Mouse (Mus musculus): ENCODE measurements around the gene Sema5b. TPM values are rescaled to one million over a fixed set of nuclear protein-coding genes. Genes with fewer than 3 reads are reported as not detected.

Sema5b gene
- 1.5 and 2.2 TPM in 2 replicates for polyA plus RNA-seq (2016; fragmentation: Nextera tagmentation; extraction: Ambion mirVana)

DNA sequence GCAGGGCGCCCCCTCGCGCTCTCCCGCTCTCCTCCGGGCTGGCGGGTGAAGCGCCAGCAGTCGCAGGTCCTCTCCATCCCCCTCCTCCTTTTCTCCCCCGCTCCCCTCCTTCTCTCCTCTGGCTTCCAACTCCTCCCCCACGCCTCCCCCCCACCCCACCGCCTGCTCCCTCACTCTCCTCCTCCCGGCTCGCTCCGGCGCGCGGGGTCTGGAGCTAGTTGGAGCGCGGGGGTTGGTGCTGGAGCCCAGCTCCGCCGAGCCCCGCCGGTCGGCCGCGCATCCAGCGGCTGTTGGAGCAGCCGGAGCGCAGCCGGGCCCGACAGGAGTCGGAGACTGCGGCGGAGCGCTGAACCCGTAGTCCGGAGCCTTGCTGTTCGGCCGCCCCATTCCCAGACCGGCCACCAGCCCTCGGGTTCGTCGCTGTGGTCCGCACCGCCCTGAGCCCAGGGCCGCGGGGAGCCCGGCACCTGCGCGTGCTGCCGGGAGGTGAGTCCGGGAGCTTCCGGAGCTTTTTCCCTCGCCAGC lies at the start of gene Sema5b:
Sema5b (plus strand) TSS at position 29 of the 525 bp plus-strand sequence.
- H3K9me3 ChIP-seq: no peaks in the 10 kb centered on the region
- peak; percentile 79 for DNase-seq (ENCODE audit: low spot score)
- H3K27me3 ChIP-seq (ENCODE audit: insufficient read depth, poor library complexity, severe bottlenecking): peaks cover 87% of the 10 kb centered on the region
- no peaks in the 10 kb centered on the region for H3K36me3 ChIP-seq
- H3K4me1 ChIP-seq: peaks cover 29% of the 10 kb centered on the region
- peak within 1 kb of the TSS; percentile 70 for H3K4me3 ChIP-seq
- WGBS: under 1% methylated on average over 53 of the region's 54 CpGs
- H3K27ac ChIP-seq: peak within 1 kb of the TSS; percentile 63

DNA sequence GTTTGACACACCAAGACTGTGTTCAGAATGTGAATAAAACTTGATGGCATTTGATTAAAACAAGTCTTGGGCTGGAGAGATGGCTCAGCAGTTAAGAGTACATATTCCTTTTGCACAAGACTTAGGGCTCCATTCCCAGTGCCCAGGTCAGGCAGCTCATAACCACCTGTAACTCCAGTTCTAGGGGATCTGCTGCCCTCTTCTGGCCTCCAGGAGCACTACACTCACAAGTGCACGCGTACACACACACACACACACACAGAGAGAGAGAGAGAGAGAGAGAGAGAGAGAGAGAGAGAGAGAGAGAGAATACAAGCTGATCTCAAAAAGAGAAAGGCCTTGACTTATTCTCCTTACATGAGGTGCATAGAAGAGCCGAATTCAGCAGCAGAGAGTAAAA lies 40.6 kb upstream of the Sema5b start:
- Histone ChIP-seq H3K9me3 (0 out of 2 replicates have a peak, but pooled peaks cover 2% of the 10 kb centered on the region), H3K27ac (no peak overlapping the region), H3K4me3 (no peak overlapping the region), H3K4me1 (no peaks in the 10 kb centered on the region), H3K27me3 (ENCODE audit: insufficient read depth, poor library complexity, severe bottlenecking) (no peaks in the 10 kb centered on the region), H3K36me3 (no peaks in the 10 kb centered on the region)
- WGBS: 92% methylated on average over 3 of the region's 3 CpGs
- DNase-seq (ENCODE audit: low spot score): no peak

DNA sequence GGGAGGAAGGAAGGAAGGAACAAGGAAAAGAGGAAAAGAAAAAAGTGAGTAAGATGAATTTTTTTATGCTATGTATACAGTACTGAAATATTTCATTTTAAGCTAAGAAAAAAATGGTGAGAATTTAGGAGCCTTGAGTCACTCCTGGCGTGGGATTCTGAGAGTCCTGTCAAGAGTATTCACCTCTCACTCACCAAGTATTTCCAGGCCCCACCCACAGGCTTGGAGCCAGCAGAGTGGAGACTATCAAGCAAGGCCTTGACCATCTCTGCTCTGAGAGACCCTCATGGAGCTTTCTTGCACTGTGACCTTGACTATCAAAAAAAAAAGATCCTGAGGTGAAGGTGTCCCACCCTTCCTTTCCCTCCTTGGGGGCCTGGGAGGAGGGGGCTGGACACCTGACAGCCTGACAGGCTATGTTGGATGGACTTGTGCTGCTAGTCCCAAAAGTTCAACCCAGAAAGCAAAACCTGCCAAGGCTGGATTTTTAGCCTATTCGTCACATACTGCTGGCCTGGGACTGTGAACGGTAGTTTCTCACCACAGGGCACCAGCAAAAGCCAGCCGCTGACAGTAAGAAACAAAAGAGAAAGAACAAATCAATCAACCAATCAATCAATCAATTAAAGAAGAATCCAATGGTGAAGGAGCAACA lies 39.7 kb upstream of the Sema5b start:
- Histone ChIP-seq H3K27me3 (ENCODE audit: insufficient read depth, poor library complexity, severe bottlenecking) (no peaks in the 10 kb centered on the region), H3K4me3 (no peak overlapping the region), H3K4me1 (no peaks in the 10 kb centered on the region), H3K36me3 (no peaks in the 10 kb centered on the region), H3K9me3 (0 out of 2 replicates have a peak, but pooled peaks cover 2% of the 10 kb centered on the region), H3K27ac (no peak overlapping the region)
- DNase-seq (ENCODE audit: low spot score): no peak
- 64% methylated on average over 4 of the region's 4 CpGs for WGBS

DNA sequence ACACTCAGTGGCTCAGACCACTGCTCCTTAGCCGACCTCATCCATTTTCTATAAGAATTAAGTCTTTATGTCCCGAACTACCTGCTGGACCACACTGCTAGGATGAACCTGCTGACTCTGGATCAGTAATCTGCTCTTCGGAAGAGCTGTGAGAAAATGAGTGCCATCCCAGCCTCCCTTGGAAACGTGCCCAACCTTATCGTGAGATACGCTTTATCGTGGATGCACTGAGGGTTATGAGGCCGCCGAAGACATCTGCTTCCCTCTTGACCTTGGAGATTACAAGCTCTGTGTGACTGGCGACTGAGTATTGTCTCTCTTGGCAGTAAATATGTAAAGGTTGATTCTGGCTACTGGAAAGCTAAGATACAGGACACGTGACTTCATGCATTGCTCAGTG lies 38.5 kb upstream of the Sema5b start:
- no peaks in the 10 kb centered on the region for H3K36me3 ChIP-seq
- WGBS: 70% methylated on average over 11 of the region's 11 CpGs
- no peaks in the 10 kb centered on the region for H3K27me3 ChIP-seq (ENCODE audit: insufficient read depth, poor library complexity, severe bottlenecking)
- H3K27ac ChIP-seq: no peak overlapping the region
- no peaks in the 10 kb centered on the region for H3K4me1 ChIP-seq
- no peak for DNase-seq (ENCODE audit: low spot score)
- H3K9me3 ChIP-seq: 0 out of 2 replicates have a peak, but pooled peaks cover 2% of the 10 kb centered on the region
- no peak overlapping the region for H3K4me3 ChIP-seq

DNA sequence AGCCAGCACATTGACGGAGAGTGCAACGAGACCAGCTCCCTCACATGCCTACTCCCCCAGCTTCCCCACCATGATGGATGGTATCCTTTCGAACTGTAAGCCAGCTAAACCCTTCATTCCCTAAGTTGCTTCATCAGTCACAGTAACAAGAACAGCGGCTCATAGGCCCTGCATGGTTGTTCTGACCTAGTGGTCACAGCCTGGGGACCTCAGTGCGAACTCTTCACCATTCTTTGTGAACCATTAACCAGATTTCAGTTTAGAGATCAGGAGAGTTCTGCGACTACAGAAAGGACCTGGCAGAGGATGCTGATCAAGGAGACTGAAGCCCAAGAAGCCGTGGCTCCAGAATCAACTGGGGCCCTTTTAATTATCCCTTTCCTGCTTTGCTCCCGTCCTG lies 36.7 kb upstream of the Sema5b start:
- Histone ChIP-seq H3K4me3 (no peak overlapping the region), H3K9me3 (0 out of 2 replicates have a peak, but pooled peaks cover 2% of the 10 kb centered on the region), H3K27me3 (ENCODE audit: insufficient read depth, poor library complexity, severe bottlenecking) (no peaks in the 10 kb centered on the region), H3K4me1 (peaks cover 4% of the 10 kb centered on the region), H3K36me3 (no peaks in the 10 kb centered on the region), H3K27ac (no peak overlapping the region)
- 84% methylated on average over 8 of the region's 8 CpGs for WGBS
- DNase-seq (ENCODE audit: low spot score): no peak

DNA sequence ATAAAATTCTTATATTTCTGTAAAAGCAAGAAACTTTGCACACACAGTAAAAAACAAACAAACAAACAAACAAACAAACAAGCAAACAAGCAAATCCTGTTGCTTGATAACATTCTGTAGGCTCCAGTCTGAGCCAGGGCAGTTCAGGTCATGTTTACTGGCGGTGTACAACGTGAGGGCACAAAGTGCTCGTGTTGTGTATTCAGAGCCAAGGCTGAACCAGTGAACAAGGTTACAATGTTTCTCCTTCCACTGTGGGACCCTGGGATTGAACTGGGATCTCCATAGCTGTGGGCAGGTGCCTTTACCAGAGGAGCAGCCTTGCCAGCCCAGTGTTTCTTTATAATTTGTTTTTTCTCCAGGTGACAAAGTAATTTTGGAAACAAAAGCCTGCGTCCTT lies 35.2 kb upstream of the Sema5b start:
- H3K36me3 ChIP-seq: no peaks in the 10 kb centered on the region
- H3K27ac ChIP-seq: no peak overlapping the region
- WGBS: 89% methylated on average over 4 of the region's 4 CpGs
- H3K4me3 ChIP-seq: no peak overlapping the region
- no peak for DNase-seq (ENCODE audit: low spot score)
- no peaks in the 10 kb centered on the region for H3K9me3 ChIP-seq
- peaks cover 12% of the 10 kb centered on the region for H3K4me1 ChIP-seq
- H3K27me3 ChIP-seq (ENCODE audit: insufficient read depth, poor library complexity, severe bottlenecking): no peaks in the 10 kb centered on the region

DNA sequence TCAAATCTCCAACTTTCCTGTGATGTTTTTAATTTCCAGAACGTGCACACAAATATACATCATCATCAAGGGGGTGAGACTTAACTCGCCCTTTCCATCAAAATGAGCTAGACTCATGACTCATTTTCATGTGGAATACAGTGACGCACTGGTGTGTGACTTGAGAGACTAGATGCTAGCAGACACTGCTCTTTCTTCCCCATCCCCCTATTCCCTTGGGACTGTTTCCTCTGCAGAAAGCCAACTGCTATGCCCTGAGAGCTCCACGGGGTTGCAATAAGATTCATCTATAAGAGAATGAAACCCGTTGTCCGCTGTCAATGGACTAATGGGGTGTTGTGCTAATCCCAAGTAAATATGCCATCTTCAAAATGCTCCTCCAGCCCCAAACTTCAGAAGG lies 32.4 kb upstream of the Sema5b start:
- no peak for DNase-seq (ENCODE audit: low spot score)
- no peaks in the 10 kb centered on the region for H3K27me3 ChIP-seq (ENCODE audit: insufficient read depth, poor library complexity, severe bottlenecking)
- peaks cover 12% of the 10 kb centered on the region for H3K4me1 ChIP-seq
- no peaks in the 10 kb centered on the region for H3K9me3 ChIP-seq
- WGBS: 88% methylated on average over 6 of the region's 6 CpGs
- no peak overlapping the region for H3K27ac ChIP-seq
- H3K4me3 ChIP-seq: no peak overlapping the region
- H3K36me3 ChIP-seq: no peaks in the 10 kb centered on the region

DNA sequence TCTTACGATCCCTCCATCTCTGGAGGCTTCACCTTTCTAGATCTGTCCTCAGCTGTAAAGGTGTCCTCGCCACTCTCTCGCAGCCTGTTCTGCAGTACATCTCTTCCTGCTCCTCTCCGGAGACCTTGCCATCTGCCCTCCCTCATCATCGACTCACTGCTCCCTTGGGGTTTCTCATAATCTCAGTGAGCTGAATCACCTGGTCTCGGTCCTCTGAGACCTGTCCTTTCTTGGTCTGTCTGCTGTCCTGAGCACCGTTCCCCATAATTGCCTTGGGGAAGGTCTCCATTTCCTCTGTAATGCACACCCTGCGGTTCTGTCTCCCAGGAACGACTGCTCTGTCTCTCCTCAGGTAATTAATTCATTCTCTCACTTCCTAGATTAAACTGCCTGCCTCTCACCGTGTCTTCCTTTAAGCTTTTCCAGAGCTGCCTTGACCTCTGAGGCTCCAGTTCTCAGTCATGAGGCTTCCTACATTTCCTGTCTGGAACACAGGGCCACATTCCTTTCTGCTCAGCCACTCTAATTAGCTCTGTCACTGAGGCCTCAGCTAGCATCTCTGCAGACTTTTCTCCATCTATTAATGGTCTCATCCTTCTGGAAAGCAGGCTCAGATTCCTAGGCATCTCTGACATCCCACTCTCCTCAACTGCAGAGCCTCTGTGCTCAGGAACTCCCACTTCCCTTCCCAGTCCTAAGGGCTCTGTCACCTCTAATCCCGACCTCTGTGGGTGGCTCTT lies 31.4 kb upstream of the Sema5b start:
- 44% methylated on average over 11 of the region's 11 CpGs for WGBS
- no peak for DNase-seq (ENCODE audit: low spot score)

DNA sequence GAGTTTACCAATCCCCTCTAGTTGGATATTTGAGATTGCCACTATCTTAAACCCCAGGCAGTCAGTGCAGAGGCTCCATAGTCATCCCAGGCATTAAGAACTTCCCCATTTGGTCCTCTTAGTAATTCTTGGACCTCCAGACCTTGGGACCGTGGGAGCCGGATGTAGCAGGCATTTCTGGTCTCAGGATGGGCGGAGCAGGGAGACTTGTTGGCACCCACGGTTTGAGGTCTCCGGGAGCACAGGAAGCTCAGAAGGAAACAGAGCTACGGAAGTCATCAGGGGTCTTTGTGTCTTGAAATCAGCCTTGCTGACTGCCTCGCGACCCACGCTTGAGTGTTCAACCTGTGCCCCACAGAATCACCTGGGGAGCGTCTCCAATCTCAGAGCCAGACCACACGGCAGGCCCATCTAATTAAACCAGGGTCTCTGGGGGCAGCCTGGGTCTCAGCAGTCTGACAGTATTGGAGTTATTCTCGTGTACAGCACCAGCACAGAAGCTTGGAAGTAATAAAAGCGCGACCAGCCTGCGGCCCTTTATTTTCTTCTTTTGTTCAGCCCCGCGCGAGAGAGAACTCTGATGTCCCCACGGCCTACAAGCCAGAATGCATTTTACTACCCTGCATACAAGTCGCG lies 24.9 kb upstream of the Sema5b start:
- Histone ChIP-seq H3K9me3 (no peaks in the 10 kb centered on the region), H3K4me1 (peaks cover 12% of the 10 kb centered on the region), H3K27ac (no peak overlapping the region), H3K27me3 (ENCODE audit: insufficient read depth, poor library complexity, severe bottlenecking) (no peaks in the 10 kb centered on the region), H3K4me3 (no peak overlapping the region), H3K36me3 (no peaks in the 10 kb centered on the region)
- DNase-seq (ENCODE audit: low spot score): no peak
- 77% methylated on average over 21 of the region's 21 CpGs for WGBS

More for the DNA sequence above, 31.4 kb upstream of the Sema5b start:
- Histone ChIP-seq H3K9me3 (no peaks in the 10 kb centered on the region), H3K4me3 (no peak overlapping the region), H3K27ac (0 out of 2 replicates have a peak overlapping the region, but pooled peaks have one; percentile 12), H3K4me1 (peaks cover 12% of the 10 kb centered on the region), H3K27me3 (ENCODE audit: insufficient read depth, poor library complexity, severe bottlenecking) (no peaks in the 10 kb centered on the region), H3K36me3 (no peaks in the 10 kb centered on the region)

DNA sequence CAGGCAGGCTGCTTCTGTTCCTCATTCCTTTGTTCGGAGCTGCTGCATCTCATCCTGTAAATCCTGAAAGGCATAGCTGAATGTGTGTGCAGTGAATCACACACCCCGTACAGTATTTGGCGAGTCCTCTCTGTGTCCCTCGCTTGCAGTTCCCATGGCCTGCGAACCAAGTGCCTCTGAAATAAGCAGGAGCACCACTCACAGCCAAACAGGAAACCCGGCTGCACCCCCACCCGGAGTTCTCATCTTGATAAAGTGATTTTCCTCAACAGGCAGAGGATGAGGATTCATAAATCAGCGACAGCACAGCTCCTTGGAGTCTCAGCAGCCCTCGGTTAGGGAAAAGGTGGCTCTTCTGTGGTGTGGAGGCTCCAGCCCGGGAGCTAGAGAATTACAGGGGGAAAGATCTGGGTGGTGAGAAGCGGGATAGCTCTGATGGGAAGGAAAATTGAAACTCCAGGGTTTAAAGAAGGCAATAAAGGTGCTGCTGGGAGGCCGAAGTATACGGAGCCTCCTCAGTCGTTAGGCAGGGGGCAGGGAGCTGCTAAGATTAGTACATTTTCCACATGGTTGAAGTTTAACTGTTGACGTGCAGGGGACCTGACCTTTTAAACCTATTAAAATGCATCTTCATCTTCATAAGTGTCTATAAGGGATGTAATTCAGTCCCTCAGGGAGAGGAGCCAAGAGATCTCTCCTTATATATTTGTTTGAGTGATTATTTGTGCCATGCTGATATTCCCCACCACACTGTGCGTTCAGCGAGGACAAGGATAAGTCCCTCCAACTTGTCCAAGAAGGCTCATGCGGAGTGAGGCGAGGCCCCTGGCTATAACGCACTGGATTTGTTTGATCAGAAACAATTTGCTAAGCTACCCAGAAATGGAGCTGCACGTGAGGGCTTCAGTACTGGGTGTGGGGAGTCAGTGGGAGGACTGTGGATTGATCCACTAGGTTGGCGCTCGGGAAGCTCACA lies 22.7 kb upstream of the Sema5b start:
- 58% methylated on average over 23 of the region's 23 CpGs for WGBS
- H3K4me3 ChIP-seq: no peak overlapping the region
- no peak for DNase-seq (ENCODE audit: low spot score)

DNA sequence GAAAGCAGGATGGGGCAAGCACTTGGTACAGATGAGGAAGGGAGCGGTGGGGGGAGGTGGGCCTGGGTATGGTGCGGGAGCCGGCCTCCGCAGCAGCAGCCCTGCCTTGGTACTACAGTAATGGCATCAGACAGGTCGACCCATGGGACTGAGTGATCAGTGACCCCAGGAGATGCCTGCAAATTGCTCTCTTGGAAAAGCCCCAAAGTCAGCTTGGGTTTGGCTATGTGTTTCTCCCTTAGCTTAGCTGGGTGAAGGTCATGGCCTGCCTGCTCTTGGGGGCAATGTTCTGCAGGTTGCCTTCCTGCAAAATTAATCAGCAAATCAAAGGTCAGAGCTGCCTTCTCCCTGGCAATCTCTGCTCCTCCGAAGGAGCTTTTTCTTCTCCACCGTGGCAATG lies 21.7 kb upstream of the Sema5b start:
- Histone ChIP-seq H3K27ac (no peak overlapping the region), H3K27me3 (ENCODE audit: insufficient read depth, poor library complexity, severe bottlenecking) (no peaks in the 10 kb centered on the region), H3K4me3 (no peak overlapping the region), H3K9me3 (no peaks in the 10 kb centered on the region), H3K4me1 (peaks cover 12% of the 10 kb centered on the region), H3K36me3 (no peaks in the 10 kb centered on the region)
- WGBS: 64% methylated on average over 7 of the region's 7 CpGs
- no peak for DNase-seq (ENCODE audit: low spot score)

More for the DNA sequence above, 22.7 kb upstream of the Sema5b start:
- H3K9me3 ChIP-seq: no peaks in the 10 kb centered on the region
- H3K27me3 ChIP-seq (ENCODE audit: insufficient read depth, poor library complexity, severe bottlenecking): no peaks in the 10 kb centered on the region
- no peaks in the 10 kb centered on the region for H3K36me3 ChIP-seq
- H3K4me1 ChIP-seq: peaks cover 12% of the 10 kb centered on the region
- H3K27ac ChIP-seq: peak overlapping the region; percentile 42

DNA sequence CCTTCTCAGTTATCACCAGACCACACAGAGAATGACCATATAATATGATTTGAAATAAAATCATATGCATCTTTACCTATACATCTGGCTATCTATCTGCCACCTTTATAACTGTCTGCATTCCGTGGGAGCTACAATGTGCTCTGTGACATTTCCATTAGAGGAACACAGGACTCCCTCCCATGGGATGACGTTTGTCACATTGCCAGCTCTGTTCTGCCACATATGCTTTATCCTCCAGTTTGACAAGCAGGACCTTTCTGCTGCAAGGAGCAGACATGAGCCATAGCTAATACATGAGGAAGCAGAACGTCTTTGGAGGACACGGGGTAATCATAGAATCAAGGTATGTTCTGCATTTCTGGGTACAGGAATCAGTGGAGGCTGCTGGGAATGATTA lies 16.7 kb upstream of the Sema5b start:
- Histone ChIP-seq H3K9me3 (no peaks in the 10 kb centered on the region), H3K36me3 (no peaks in the 10 kb centered on the region), H3K4me3 (no peak overlapping the region), H3K27me3 (ENCODE audit: insufficient read depth, poor library complexity, severe bottlenecking) (no peaks in the 10 kb centered on the region), H3K4me1 (0 out of 2 replicates have a peak, but pooled peaks cover 1% of the 10 kb centered on the region), H3K27ac (no peak overlapping the region)
- DNase-seq (ENCODE audit: low spot score): no peak
- WGBS: 75% methylated on average over 4 of the region's 4 CpGs
